Mouse (Mus musculus) stomach, postnatal 0 days (tissue): Measurements from ENCODE around the gene BC107364. TPM values are rescaled to one million over a fixed set of nuclear protein-coding genes. Genes with fewer than 3 reads are reported as not detected.
A peak's percentile ranks its signal among the peaks of the same experiment; 100 is the strongest.
"Not testable (repeated sequence)": the region's sequence is repeated elsewhere in the genome, so short reads cannot be mapped to it uniquely, and the experiment has no call there.

Experiments used
- ATAC-seq: fragments of 200-750 bp; cut with Nextera tagmentation; 2 replicates; pipeline ENCODE4 v1.8.0; 2017; ENCODE audit not compliant: low FRiP score, low TSS enrichment
- DNase-seq: peaks from one replicate; pipeline ENCODE4 v3.0.0-alpha.2; 2016; ENCODE audit warnings: low spot score
- H3K27ac ChIP-seq: fragments of 300-500 bp; sonication (generic); replicated peaks from 2 replicates; pipeline ENCODE4 v1.5.1; 2014; ENCODE audit warnings: mild to moderate bottlenecking, control low read depth
- H3K27me3 ChIP-seq: fragments of 300-500 bp; sonication (generic); 2 replicates; pipeline ENCODE4 v1.6.1; 2014; ENCODE audit warnings: low read length; ENCODE audit not compliant: control insufficient read depth, insufficient read depth
- H3K36me3 ChIP-seq: fragments of 300-500 bp; sonication (generic); 2 replicates; pipeline ENCODE4 v1.6.1; 2014; ENCODE audit warnings: low read length, mixed read lengths; ENCODE audit not compliant: control insufficient read depth, insufficient read depth
- H3K4me1 ChIP-seq: fragments of 300-500 bp; sonication (generic); replicated peaks from 2 replicates; pipeline ENCODE4 v1.6.1; 2014; ENCODE audit warnings: antibody characterized with exemption; ENCODE audit not compliant: control insufficient read depth, insufficient read depth
- H3K4me2 ChIP-seq: fragments of 300-500 bp; sonication (generic); replicated peaks from 2 replicates; pipeline ENCODE4 v1.6.1; 2014; ENCODE audit warnings: low read depth, mild to moderate bottlenecking, control low read depth, moderate library complexity
- H3K4me3 ChIP-seq: fragments of 300-500 bp; sonication (generic); 2 replicates; pipeline ENCODE4 v1.5.1; 2014; ENCODE audit warnings: low read depth, low read length, control low read depth
- H3K9ac ChIP-seq: fragments of 300-500 bp; sonication (generic); 2 replicates; pipeline ENCODE4 v1.6.1; 2014; ENCODE audit warnings: mild to moderate bottlenecking, low read length, control low read depth, mixed read lengths
- H3K9me3 ChIP-seq: fragments of 300-500 bp; sonication (generic); 2 replicates; pipeline ENCODE4 v1.6.1; 2016; ENCODE audit warnings: low read length; ENCODE audit not compliant: control insufficient read depth
- CTCF ChIP-seq: IDR thresholded peaks from 2 replicates; pipeline ENCODE4 v1.5.1; 2016; ENCODE audit warnings: antibody characterized with exemption, low read depth, mild to moderate bottlenecking, moderate library complexity
- EP300 ChIP-seq: optimal IDR thresholded peaks from 2 replicates; pipeline ENCODE3; 2016; ENCODE audit warnings: antibody characterized with exemption
- WGBS: fragments of 180-500 bp; shearing (Covaris S2); extraction: QIAGEN DNeasy Blood & Tissue Kit; methylation state at CpG from one replicate; pipeline ENCODE4 v1.1.7; 2014; 5-methylcytosine and 5-hydroxymethylcytosine counted together
- polyA plus RNA-seq: library from polyadenylated mRNA; unstranded; fragments of >200 nt; fragmentation: Nextera tagmentation; extraction: Ambion mirVana; gene quantifications from 2 replicates; pipeline ENCODE4 v1.2.1, GENCODE M21; 2015

The BC107364 gene
- polyA plus RNA-seq, 1 experiment from 2014 or later = 0.18 TPM

DNA sequence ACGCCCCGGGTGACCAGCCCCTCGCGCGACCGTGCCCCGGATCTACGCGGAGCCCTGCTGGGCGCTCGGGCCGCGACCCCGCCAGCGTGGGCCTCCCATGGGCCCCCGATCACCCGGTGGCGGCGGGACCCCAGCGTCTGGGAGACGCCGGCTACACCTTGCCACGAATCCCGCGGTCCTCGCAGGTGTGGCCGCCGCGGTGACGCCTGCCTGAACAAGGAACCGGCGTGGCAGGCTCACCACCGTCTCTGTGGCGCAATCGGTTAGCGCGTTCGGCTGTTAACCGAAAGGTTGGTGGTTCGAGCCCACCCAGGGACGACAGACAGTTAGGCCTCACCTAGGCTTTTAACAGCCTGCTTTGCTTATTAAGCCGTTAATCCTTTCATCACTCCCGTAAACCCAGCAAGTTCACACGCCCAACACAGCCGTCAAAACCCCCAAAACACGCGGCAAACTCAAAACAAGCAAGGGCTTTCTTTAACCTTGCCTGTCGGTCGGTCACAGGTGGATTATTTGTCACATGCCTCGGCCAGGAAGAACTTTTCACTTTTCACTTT lies 847 bp downstream of the BC107364 start:
- H3K9ac ChIP-seq, H3K27me3 ChIP-seq, H3K36me3 ChIP-seq, H3K27ac ChIP-seq, H3K4me1 ChIP-seq, H3K9me3 ChIP-seq, H3K4me2 ChIP-seq, H3K4me3 ChIP-seq, DNase-seq: not testable (repeated sequence)
- peak; percentile 67 for ATAC-seq
- no CpG with 5 or more reads among the region's 50 CpGs for WGBS

DNA sequence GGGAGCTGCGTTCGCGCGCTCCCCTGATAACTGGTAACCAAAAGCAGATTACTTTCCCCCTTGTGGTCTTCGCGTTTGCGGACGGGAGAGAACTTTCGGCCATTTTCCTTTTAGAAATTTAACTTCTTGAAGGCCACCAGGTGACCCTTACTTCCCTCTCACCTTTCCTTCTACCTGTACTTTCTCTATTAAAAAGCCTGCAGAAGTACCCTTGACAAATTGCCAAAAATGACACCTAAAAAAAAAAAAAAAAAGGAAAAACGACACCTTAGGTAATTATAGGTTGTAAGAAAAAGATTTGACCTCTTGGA lies 1.6 kb downstream of the BC107364 start:
- H3K9me3 ChIP-seq, H3K4me1 ChIP-seq, H3K4me2 ChIP-seq, H3K4me3 ChIP-seq, ATAC-seq, DNase-seq, H3K9ac ChIP-seq, H3K36me3 ChIP-seq, H3K27ac ChIP-seq, H3K27me3 ChIP-seq: not testable (repeated sequence)
- WGBS = 0% methylated on average over 1 of the region's 10 CpGs

DNA sequence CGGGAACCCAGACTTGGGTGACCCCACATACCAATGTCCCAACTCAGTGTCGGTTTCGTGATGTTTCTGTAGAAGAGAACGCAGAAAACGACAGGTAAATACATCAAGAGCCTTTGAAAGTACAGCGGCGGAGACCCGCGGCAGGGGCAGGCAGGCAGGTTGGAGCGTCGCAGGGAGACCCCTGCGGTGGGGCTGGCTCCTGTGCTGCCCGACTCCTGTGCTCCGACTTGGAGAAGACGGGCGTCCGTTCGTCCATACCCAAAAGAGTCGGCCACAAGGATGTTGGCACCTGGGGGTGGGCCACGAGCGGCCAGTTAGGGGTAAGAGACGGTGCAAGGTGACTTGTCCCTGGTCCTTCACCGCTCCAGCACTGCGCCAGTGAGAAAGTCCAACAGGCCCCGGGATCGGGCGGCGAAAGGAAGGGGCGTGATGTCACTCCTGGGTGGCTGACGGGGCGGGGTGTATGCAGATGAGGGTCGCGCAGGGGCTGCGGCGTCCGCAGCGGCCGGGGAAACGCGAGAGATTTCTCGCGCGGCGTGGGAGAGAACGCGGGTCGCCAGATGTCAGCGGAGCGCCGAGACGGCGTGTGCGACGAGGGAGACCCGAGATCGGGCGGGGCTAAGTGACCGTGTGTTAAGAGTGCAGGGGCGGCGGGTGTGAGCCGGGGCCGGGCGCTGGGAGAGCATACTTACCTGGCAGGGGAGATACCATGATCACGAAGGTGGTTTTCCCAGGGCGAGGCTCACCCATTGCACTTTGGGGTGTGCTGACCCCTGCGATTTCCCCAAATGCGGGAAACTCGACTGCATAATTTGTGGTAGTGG lies 2.1 kb downstream of the BC107364 start:
- H3K4me2 ChIP-seq, DNase-seq, H3K27ac ChIP-seq, H3K4me3 ChIP-seq, H3K9me3 ChIP-seq, H3K4me1 ChIP-seq, H3K36me3 ChIP-seq, H3K9ac ChIP-seq, H3K27me3 ChIP-seq: not testable (repeated sequence)
- WGBS = no CpG with 5 or more reads among the region's 68 CpGs
- peak; percentile 72 for ATAC-seq

DNA sequence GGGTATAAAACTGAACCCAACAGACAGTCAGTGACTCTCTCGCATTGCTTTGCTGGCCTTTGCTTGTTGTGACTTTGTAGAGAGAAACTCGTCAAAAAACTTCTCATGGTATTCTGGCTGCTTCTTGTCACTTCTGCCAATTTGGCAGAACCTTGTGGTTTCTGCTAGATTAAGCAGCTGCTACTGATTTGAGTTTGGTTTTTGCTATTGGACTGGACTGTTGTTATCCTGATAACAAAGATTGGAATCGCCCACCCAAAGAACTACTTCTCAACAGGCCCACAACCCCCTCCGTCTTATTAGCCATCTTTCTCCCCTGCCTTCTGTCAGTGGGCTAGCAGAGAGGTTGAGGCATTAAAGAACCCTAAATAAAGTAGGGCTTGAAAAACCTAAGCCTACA lies 6.7 kb downstream of the BC107364 start:
- Histone ChIP-seq H3K4me3 (no peak overlapping the region), H3K9ac (no peak overlapping the region), H3K4me1 (no peaks in the 10 kb centered on the region), H3K36me3 (no peaks in the 10 kb centered on the region), H3K4me2 (no peak overlapping the region), H3K9me3 (no peaks in the 10 kb centered on the region), H3K27ac (no peak overlapping the region), H3K27me3 (peaks cover 6% of the 10 kb centered on the region; the same call in 1 of the 2 replicates)
- TF ChIP-seq EP300 (no peak), CTCF (no peak)
- no peak for DNase-seq
- no peak for ATAC-seq
- 84% methylated on average over 4 of the region's 4 CpGs for WGBS

DNA sequence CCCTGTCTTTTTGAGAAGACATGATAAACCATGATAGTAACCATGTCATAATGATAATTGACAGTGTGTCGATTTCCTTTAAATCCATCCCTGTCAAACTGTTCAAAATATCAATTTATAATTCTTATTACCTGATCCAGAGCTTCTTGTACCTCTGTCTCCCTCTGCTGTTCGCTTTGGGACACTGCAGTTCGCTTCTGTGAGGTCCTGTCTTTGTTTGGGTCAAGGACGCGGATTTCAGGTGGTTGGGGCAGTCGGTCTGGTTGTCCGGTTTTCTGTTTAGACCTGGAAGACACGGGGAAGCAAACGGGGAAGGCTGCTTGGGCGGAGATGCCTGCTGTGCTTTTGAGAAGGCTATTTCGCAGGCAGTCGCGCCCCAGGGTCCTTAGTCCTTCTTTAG lies 11.5 kb downstream of the BC107364 start:
- WGBS = under 1% methylated on average over 13 of the region's 13 CpGs
- ATAC-seq (no peak), DNase-seq (peak; percentile 70)
- TF ChIP-seq EP300 (no peak), CTCF (peak; percentile 98)
- H3K4me1 ChIP-seq = no peaks in the 10 kb centered on the region
- peaks cover 10% of the 10 kb centered on the region; the same call in 1 of the 2 replicates for H3K27me3 ChIP-seq
- no peak overlapping the region for H3K27ac ChIP-seq
- H3K9me3 ChIP-seq = no peaks in the 10 kb centered on the region
- 0 out of 2 replicates have a peak overlapping the region, but pooled peaks have one; percentile 1 for H3K4me3 ChIP-seq
- no peaks in the 10 kb centered on the region for H3K36me3 ChIP-seq
- no peak overlapping the region for H3K4me2 ChIP-seq
- no peak overlapping the region for H3K9ac ChIP-seq

DNA sequence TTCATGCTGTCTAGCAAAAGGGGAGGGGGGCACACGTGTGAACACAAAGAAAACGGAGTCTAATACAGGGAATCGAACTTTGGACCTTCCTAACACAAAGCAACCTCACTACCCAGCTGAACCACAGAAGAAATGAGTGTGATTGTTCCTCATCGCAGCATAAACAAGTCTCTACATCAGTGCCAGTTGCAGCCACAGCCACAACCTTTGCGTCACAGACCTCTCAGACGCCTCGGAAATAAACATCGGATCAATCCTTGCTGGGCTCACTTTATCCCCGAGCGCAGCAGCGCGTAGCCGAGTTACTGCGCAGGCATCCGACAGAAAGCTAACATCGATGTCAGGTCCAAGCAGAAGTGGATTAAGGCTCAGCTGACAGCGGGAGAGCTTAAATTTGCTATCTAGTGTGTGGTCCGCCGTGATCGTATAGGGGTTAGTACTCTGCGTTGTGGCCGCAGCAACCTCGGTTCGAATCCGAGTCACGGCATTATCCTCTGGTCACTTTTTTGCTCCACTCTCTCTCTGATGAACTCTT lies 16.5 kb downstream of the BC107364 start:
- Histone ChIP-seq H3K36me3 (no peaks in the 10 kb centered on the region), H3K4me2 (peak overlapping the region; percentile 14; the same call in 1 of the 2 replicates), H3K27me3 (peaks cover 4% of the 10 kb centered on the region; the same call in 1 of the 2 replicates), H3K27ac (no peak overlapping the region), H3K9ac (no peak overlapping the region), H3K4me3 (peak overlapping the region; percentile 15; the same call in 1 of the 2 replicates), H3K9me3 (no peaks in the 10 kb centered on the region), H3K4me1 (no peaks in the 10 kb centered on the region)
- no peak for ATAC-seq
- 3% methylated on average over 26 of the region's 26 CpGs for WGBS
- peak; percentile 16 for DNase-seq
- no peak for TF ChIP-seq EP300
